Mouse (Mus musculus) 3T3-L1 (cell line): Measurements from ENCODE around the gene Ctss.
A peak's percentile ranks its signal among the peaks of the same experiment; 100 is the strongest.
"Not testable (repeated sequence)": the region's sequence is repeated elsewhere in the genome, so short reads cannot be mapped to it uniquely, and the experiment has no call there.

Source experiments
- DNase-seq: peaks from one replicate; pipeline ENCODE4 v3.0.0-alpha.2; 2015; ENCODE audit warnings: low read depth, low spot score

Gene Ctss

GRCm38 (mm10) chr3:95534927-95535326, 8.3 kb downstream of the Ctss start:
- no peak for DNase-seq

- no peak for DNase-seq
Measured at GRCm38 (mm10) chr3:95538936-95539335, 12.3 kb downstream of the Ctss start.

GRCm38 (mm10) chr3:95539837-95540236, 13.3 kb downstream of the Ctss start:
- DNase-seq, result no peak

- not testable (repeated sequence) for DNase-seq
Measured at GRCm38 (mm10) chr3:95541186-95541585, 14.6 kb downstream of the Ctss start.

GRCm38 (mm10) chr3:95542171-95542570, 15.6 kb downstream of the Ctss start:
- DNase-seq, result no peak

GRCm38 (mm10) chr3:95542981-95543380, 16.4 kb downstream of the Ctss start:
- no peak for DNase-seq

- no peak for DNase-seq
Measured at GRCm38 (mm10) chr3:95550176-95550575, 23.6 kb downstream of the Ctss start.

GRCm38 (mm10) chr3:95553986-95554385, 27.4 kb downstream of the Ctss start:
- no peak for DNase-seq

- no peak for DNase-seq
Measured at GRCm38 (mm10) chr3:95559437-95559836, 32.9 kb downstream of the Ctss start, which contains the start of gene Hormad1. Gene Hormad1, plus strand, starts transcription at chr3:95559677.

- DNase-seq, result no peak
Measured at GRCm38 (mm10) chr3:95560738-95561137, 34.2 kb downstream of the Ctss start.

GRCm38 (mm10) chr3:95561826-95562225, 35.2 kb downstream of the Ctss start:
- peak; percentile 67 for DNase-seq

GRCm38 (mm10) chr3:95569585-95569984, 43.0 kb downstream of the Ctss start:
- DNase-seq, result no peak

- peak; percentile 3 for DNase-seq
Measured at GRCm38 (mm10) chr3:95587754-95588603, 61.4 kb downstream of the Ctss start.

GRCm38 (mm10) chr3:95588604-95589086, 62.1 kb downstream of the Ctss start, which contains the start of gene Golph3l:
Gene Golph3l, plus strand, starts transcription at chr3:95588934.
- DNase-seq, result peak; percentile 99

GRCm38 (mm10) chr3:95598734-95599133, 72.1 kb downstream of the Ctss start:
- DNase-seq, result no peak

GRCm38 (mm10) chr3:95601287-95601686, 74.7 kb downstream of the Ctss start:
- no peak for DNase-seq
